In the genomic region with DNA sequence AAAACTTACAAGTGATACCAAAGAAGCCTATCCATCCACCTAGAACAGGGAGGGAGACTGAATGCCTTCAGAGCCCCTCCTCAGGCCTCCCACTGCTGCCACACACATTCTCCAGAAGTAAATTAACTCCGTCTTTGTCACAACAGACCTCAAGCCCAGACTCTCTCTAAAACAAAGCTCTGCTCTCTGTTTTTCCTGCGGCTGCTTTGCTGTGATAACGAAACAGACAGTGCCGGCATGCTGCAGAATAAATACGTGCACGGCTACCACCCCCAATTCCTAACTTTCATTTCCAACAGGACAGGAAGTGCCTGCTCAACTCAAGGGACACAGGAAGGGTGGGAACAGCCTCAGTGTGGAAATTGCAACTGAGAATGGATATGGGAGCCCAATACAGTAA, we compare ENCODE assay signal across 7 mouse cellular contexts. TPM values are rescaled to one million over a fixed set of nuclear protein-coding genes. Genes with fewer than 3 reads are reported as not detected.
DNase-seq lines count a peak whose midpoint lies in the region; ATAC-seq and TF ChIP-seq lines count a peak whose summit lies in the region.

A gene (minus strand): TSS at position 309 of the 400 bp plus-strand sequence.

- H3K4me1 ChIP-seq in ES-Bruce4 (ENCODE audit: control insufficient read depth, insufficient read depth, low read length) = peaks cover 3% of the 10 kb centered on the region
- H3K4me1 ChIP-seq in hindbrain, embryonic 15.5 days (replicated peaks) = peaks cover 11% of the 10 kb centered on the region
- H3K4me1 ChIP-seq in limb, embryonic 11.5 days (ENCODE audit: control insufficient read depth, insufficient read depth, low read length) = peaks cover 12% of the 10 kb centered on the region
- peaks cover 3% of the 10 kb centered on the region; the same call in 1 of the 2 replicates for H3K4me1 ChIP-seq in midbrain, postnatal 0 days (ENCODE audit: insufficient read depth, low read length)

- no peak for TF ChIP-seq EP300 in ES-Bruce4 (IDR thresholded peaks at IDR 0.05; ENCODE audit: insufficient read depth, low read depth, low read length)

- DNase-seq in R1 (ENCODE audit: low read depth, low spot score) = peak; percentile 33
- peak; percentile 47 for DNase-seq in gastrocnemius, adult 18-20 months (ENCODE audit: low spot score)
- DNase-seq in limb, embryonic 11.5 days (ENCODE audit: low spot score) = peak; percentile 31
- no peak for DNase-seq in midbrain, postnatal 0 days (ENCODE audit: low spot score)
- DNase-seq in ovary, adult 18-20 months (ENCODE audit: low spot score) = no peak

- no peaks in the 10 kb centered on the region for H3K36me3 ChIP-seq in ES-Bruce4 (ENCODE audit: control insufficient read depth, insufficient read depth, low read length, poor library complexity, severe bottlenecking)
- no peaks in the 10 kb centered on the region for H3K36me3 ChIP-seq in hindbrain, embryonic 15.5 days
- no peaks in the 10 kb centered on the region for H3K36me3 ChIP-seq in limb, embryonic 11.5 days (ENCODE audit: control insufficient read depth, insufficient read depth, low read length)
- H3K36me3 ChIP-seq in midbrain, postnatal 0 days (ENCODE audit: insufficient read depth, low read length) = no peaks in the 10 kb centered on the region

- WGBS in hindbrain, embryonic 15.5 days = 7% methylated on average over 6 of the region's 6 CpGs
- 2% methylated on average over 6 of the region's 6 CpGs for WGBS in limb, embryonic 11.5 days
- WGBS in midbrain, postnatal 0 days = 8% methylated on average over 6 of the region's 6 CpGs

- no peaks in the 10 kb centered on the region for H3K27me3 ChIP-seq in ES-Bruce4 (ENCODE audit: control insufficient read depth, insufficient read depth, low read length, poor library complexity, severe bottlenecking)
- H3K27me3 ChIP-seq in hindbrain, embryonic 15.5 days = no peaks in the 10 kb centered on the region
- H3K27me3 ChIP-seq in limb, embryonic 11.5 days (ENCODE audit: control insufficient read depth, insufficient read depth, low read length) = no peaks in the 10 kb centered on the region
- H3K27me3 ChIP-seq in midbrain, postnatal 0 days (ENCODE audit: insufficient read depth, low read length) = no peaks in the 10 kb centered on the region

- no peak for ATAC-seq in hindbrain, embryonic 15.5 days (ENCODE audit: low FRiP score, low read depth)
- no peak for ATAC-seq in limb, embryonic 11.5 days (ENCODE audit: insufficient number of reproducible peaks, low FRiP score, low TSS enrichment, low read depth)
- no peak for ATAC-seq in midbrain, postnatal 0 days (ENCODE audit: low FRiP score)

- peak within 1 kb of the TSS; percentile 21; the same call in 1 of the 2 replicates for H3K4me2 ChIP-seq in hindbrain, embryonic 15.5 days
- peak within 1 kb of the TSS; percentile 13; the same call in 1 of the 2 replicates for H3K4me2 ChIP-seq in limb, embryonic 11.5 days (ENCODE audit: low read depth, severe bottlenecking)
- peak within 1 kb of the TSS; percentile 4; the same call in 1 of the 2 replicates for H3K4me2 ChIP-seq in midbrain, postnatal 0 days (ENCODE audit: low read depth, low read length, poor library complexity, severe bottlenecking)

- no peak for TF ChIP-seq CTCF in ES-Bruce4 (IDR thresholded peaks at IDR 0.05; ENCODE audit: low read depth, low read length)
- no peak for TF ChIP-seq CTCF in midbrain, postnatal 0 days (IDR thresholded peaks at IDR 0.05)

- no peak for TF ChIP-seq POLR2A in ES-Bruce4 (IDR thresholded peaks at IDR 0.05; ENCODE audit: insufficient read depth, low read length)

- H3K9me3 ChIP-seq in ES-Bruce4 (replicated peaks; ENCODE audit: control insufficient read depth, insufficient read depth, low read length, poor library complexity, severe bottlenecking) = no peaks in the 10 kb centered on the region
- H3K9me3 ChIP-seq in hindbrain, embryonic 15.5 days = no peaks in the 10 kb centered on the region
- H3K9me3 ChIP-seq in limb, embryonic 11.5 days (ENCODE audit: control insufficient read depth, low read length) = no peaks in the 10 kb centered on the region
- H3K9me3 ChIP-seq in midbrain, postnatal 0 days (ENCODE audit: low read length) = no peaks in the 10 kb centered on the region

- peak within 1 kb of the TSS; percentile 76 for H3K27ac ChIP-seq in ES-Bruce4 (ENCODE audit: insufficient read depth, low read length)
- 0 out of 2 replicates have a peak within 1 kb of the TSS, but pooled peaks have one; percentile 18 for H3K27ac ChIP-seq in hindbrain, embryonic 15.5 days (replicated peaks)
- H3K27ac ChIP-seq in limb, embryonic 11.5 days (replicated peaks; ENCODE audit: low read depth, low read length) = peak within 1 kb of the TSS; percentile 52; the same call in 1 of the 2 replicates
- H3K27ac ChIP-seq in midbrain, postnatal 0 days (ENCODE audit: low read depth, low read length) = 0 out of 2 replicates have a peak within 1 kb of the TSS, but pooled peaks have one; percentile 26

- H3K4me3 ChIP-seq in ES-Bruce4 (ENCODE audit: low read depth, low read length) = peak within 1 kb of the TSS; percentile 12; the same call in 1 of the 2 replicates
- 0 out of 2 replicates have a peak within 1 kb of the TSS, but pooled peaks have one; percentile 9 for H3K4me3 ChIP-seq in hindbrain, embryonic 15.5 days
- H3K4me3 ChIP-seq in limb, embryonic 11.5 days (ENCODE audit: low read depth, low read length) = 0 out of 2 replicates have a peak within 1 kb of the TSS, but pooled peaks have one; percentile 16
- peak within 1 kb of the TSS; percentile 5; the same call in 1 of the 2 replicates for H3K4me3 ChIP-seq in midbrain, postnatal 0 days (ENCODE audit: low read depth, low read length)

- peak within 1 kb of the TSS; percentile 37 for H3K9ac ChIP-seq in ES-Bruce4 (ENCODE audit: low read depth, poor library complexity, severe bottlenecking)
- no peak within 1 kb of the TSS for H3K9ac ChIP-seq in hindbrain, embryonic 15.5 days
- H3K9ac ChIP-seq in limb, embryonic 11.5 days (ENCODE audit: low read length) = peak within 1 kb of the TSS; percentile 43; the same call in 1 of the 2 replicates
- 0 out of 2 replicates have a peak within 1 kb of the TSS, but pooled peaks have one; percentile 8 for H3K9ac ChIP-seq in midbrain, postnatal 0 days (replicated peaks; ENCODE audit: low read length, poor library complexity, severe bottlenecking)

RNA-seq across cellular contexts. Expression of the gene that starts here (rescaled TPM):
- 133 and 137 TPM in 2 replicates for polyA plus RNA-seq in ES-Bruce4 (2011; ENCODE audit: insufficient read depth, insufficient read length, low read depth, missing spikeins)
- total RNA-seq in gastrocnemius, adult 18-20 months (2021) = 10 to 100 TPM; 61.7 to 69.1 TPM
- 10.2 and 10.3 TPM in 2 replicates for polyA plus RNA-seq in hindbrain, embryonic 15.5 days (2015; fragmentation: Nextera tagmentation; extraction: Ambion mirVana)
- 25.2 and 29.8 TPM in 2 replicates for polyA plus RNA-seq in limb, embryonic 11.5 days (2014; fragmentation: Nextera tagmentation; extraction: Ambion mirVana)
- 11.1 and 12.9 TPM in 2 replicates for total RNA-seq in midbrain, postnatal 0 days (2014; rRNA removed)
- polyA plus RNA-seq in midbrain, postnatal 0 days (2015; fragmentation: Nextera tagmentation; extraction: Ambion mirVana) = 5.2 and 5.3 TPM in 2 replicates

Comparison
In these comparisons a context has a peak if more than half of its experiments do, and no peak if none do; other contexts are left out.
1. H3K27ac ChIP-seq: peak in every context shown above with its lines; median percentile 76 in ES-Bruce4; 52 in limb, embryonic 11.5 days; 26 in midbrain, postnatal 0 days; 18 in hindbrain, embryonic 15.5 days.
2. DNase-seq: peak in R1 (single experiment), gastrocnemius, adult 18-20 months (single experiment) and limb, embryonic 11.5 days (single experiment); none in midbrain, postnatal 0 days (single experiment) and ovary, adult 18-20 months (single experiment).
3. Peak in every context shown above with its lines, with median percentiles within 50 percentile points of each other: H3K4me3 ChIP-seq and H3K4me2 ChIP-seq.